Mouse (Mus musculus): ENCODE data around the gene Myadml2. TPM values are rescaled to one million over a fixed set of nuclear protein-coding genes. Genes with fewer than 3 reads are reported as not detected.
A peak's percentile ranks its signal among the peaks of the same experiment; 100 is the strongest.

Myadml2 gene
- polyA plus RNA-seq, 1 experiment from 2014 or later = 0.28 TPM

DNA sequence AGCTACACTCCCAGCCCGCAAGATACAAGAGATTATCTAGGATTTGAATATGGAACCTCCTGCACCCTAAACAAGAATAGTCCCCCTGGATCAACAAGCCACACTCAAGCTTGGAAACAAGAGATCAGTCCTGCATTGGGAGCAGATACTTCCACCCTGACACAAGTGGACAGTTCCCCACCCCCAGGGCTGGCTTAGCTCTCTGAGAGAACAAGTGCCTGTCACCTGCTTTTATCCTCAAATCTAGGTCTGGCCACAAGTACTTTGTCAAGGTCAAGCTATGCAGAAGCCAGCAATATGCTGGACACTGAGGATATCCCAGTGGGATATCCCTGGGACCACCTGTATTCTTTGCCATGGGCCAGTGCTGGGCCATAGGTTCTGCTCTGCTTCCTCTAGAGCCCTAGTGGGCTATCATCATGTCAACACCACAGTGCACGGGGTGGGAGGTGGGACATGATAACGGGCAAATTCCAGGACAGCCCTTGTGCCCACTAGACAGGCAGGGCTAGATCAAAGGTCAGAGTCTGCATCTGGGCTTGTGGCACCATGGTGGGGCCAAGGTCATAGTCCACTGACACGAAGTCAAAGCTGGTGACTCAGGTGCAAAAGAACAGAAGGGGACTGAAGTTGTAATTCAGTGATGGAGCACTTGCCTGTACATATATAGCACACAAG, 31.2 kb downstream of the Myadml2 start:
- Histone ChIP-seq H3K27ac (peak overlapping the region; percentile 82), H3K9ac (ENCODE audit: low read depth, low read length) (peak overlapping the region; percentile 72), H3K27me3 (ENCODE audit: insufficient read depth, low read length) (no peaks in the 10 kb centered on the region), H3K36me3 (ENCODE audit: insufficient read depth, low read length) (peaks cover 30% of the 10 kb centered on the region), H3K4me2 (ENCODE audit: low read length) (peak overlapping the region; percentile 62), H3K4me3 (replicated peaks; ENCODE audit: low read depth, low read length) (peak overlapping the region; percentile 74), H3K9me3 (replicated peaks; ENCODE audit: low read length) (no peaks in the 10 kb centered on the region), H3K4me1 (replicated peaks; ENCODE audit: insufficient read depth, low read length) (peaks cover 6% of the 10 kb centered on the region; the same call in 1 of the 2 replicates)
- no peak for TF ChIP-seq CTCF (IDR thresholded peaks at IDR 0.05; ENCODE audit: low read depth)
- 43% methylated on average over 4 of the region's 4 CpGs for WGBS
- DNase-seq (ENCODE audit: low spot score) (peak; percentile 20), ATAC-seq (replicated peaks; ENCODE audit: low FRiP score, low read depth) (no peak; the same call in 1 of the 2 replicates)

DNA sequence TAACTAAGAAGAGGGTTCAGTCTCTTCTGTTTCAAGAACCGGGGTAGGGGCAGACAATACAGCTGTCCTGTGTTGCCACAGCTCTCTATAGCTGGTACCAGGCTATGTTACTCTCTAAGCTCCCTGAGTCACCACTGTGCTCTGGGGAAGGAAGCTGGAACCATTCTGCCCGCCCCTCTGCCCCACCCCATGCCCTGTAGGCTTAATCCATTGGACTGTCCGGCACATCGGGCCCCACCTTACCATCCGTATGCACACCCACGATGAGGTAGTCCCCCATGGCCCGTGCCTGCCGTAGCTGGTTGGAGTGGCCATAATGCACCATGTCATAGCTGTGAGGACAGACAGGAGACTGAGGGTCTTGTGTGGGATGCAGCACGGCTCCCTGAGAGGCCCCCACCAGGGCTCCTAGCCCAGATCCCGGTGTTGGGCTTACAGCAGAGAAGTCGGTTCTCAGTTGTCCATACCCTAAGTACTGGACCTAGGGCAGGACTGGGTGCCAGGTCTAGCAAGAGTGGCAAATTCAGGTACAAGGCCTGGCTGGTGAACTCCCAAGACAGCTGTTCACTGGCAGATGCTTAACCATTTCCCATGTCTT, 32.3 kb downstream of the Myadml2 start:
- 91% methylated on average over 11 of the region's 11 CpGs for WGBS
- no peak for ATAC-seq (replicated peaks; ENCODE audit: low FRiP score, low read depth)
- Histone ChIP-seq H3K9me3 (replicated peaks; ENCODE audit: low read length) (no peaks in the 10 kb centered on the region), H3K36me3 (ENCODE audit: insufficient read depth, low read length) (peaks cover 34% of the 10 kb centered on the region), H3K27ac (no peak overlapping the region), H3K4me3 (replicated peaks; ENCODE audit: low read depth, low read length) (no peak overlapping the region), H3K9ac (ENCODE audit: low read depth, low read length) (no peak overlapping the region), H3K4me1 (replicated peaks; ENCODE audit: insufficient read depth, low read length) (peaks cover 6% of the 10 kb centered on the region; the same call in 1 of the 2 replicates), H3K27me3 (ENCODE audit: insufficient read depth, low read length) (no peaks in the 10 kb centered on the region), H3K4me2 (ENCODE audit: low read length) (no peak overlapping the region)
- no peak for TF ChIP-seq CTCF (IDR thresholded peaks at IDR 0.05; ENCODE audit: low read depth)
- DNase-seq (ENCODE audit: low spot score) = no peak

DNA sequence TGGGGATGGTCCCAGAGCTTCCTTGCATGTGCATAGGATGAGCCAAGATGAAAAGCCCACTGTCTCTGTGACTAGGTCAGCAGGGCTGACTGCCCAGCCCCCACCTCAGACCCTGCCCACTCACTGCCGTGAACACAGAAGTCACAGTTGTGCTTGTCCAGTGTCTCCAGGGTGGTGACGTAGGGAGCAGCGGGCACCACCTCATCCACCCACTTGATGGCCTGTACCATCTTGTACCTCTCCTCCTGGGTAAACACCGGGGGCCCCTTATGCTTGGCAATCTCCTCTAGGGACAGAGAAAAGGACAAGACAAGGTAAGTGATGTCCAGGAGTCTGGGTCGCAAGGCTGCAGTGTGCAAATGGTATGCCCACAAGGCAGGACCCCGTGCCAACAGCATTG, 32.8 kb downstream of the Myadml2 start:
- TF ChIP-seq CTCF (IDR thresholded peaks at IDR 0.05; ENCODE audit: low read depth) = no peak
- 93% methylated on average over 6 of the region's 6 CpGs for WGBS
- no peak overlapping the region for H3K4me3 ChIP-seq (replicated peaks; ENCODE audit: low read depth, low read length)
- ATAC-seq (replicated peaks; ENCODE audit: low FRiP score, low read depth) = no peak
- peaks cover 32% of the 10 kb centered on the region for H3K36me3 ChIP-seq (ENCODE audit: insufficient read depth, low read length)
- H3K4me1 ChIP-seq (replicated peaks; ENCODE audit: insufficient read depth, low read length) = peaks cover 6% of the 10 kb centered on the region; the same call in 1 of the 2 replicates
- no peaks in the 10 kb centered on the region for H3K9me3 ChIP-seq (replicated peaks; ENCODE audit: low read length)
- H3K9ac ChIP-seq (ENCODE audit: low read depth, low read length) = no peak overlapping the region
- no peak overlapping the region for H3K4me2 ChIP-seq (ENCODE audit: low read length)
- DNase-seq (ENCODE audit: low spot score) = no peak
- H3K27ac ChIP-seq = no peak overlapping the region
- no peaks in the 10 kb centered on the region for H3K27me3 ChIP-seq (ENCODE audit: insufficient read depth, low read length)

- no peak overlapping the region for H3K4me2 ChIP-seq (ENCODE audit: low read length)
- no peak for TF ChIP-seq CTCF (IDR thresholded peaks at IDR 0.05; ENCODE audit: low read depth)
- no peak overlapping the region for H3K9ac ChIP-seq (ENCODE audit: low read depth, low read length)
- H3K36me3 ChIP-seq (ENCODE audit: insufficient read depth, low read length) = peaks cover 26% of the 10 kb centered on the region
- DNase-seq (ENCODE audit: low spot score) = no peak
- no peak overlapping the region for H3K4me3 ChIP-seq (replicated peaks; ENCODE audit: low read depth, low read length)
- ATAC-seq (replicated peaks; ENCODE audit: low FRiP score, low read depth) = no peak
- H3K4me1 ChIP-seq (replicated peaks; ENCODE audit: insufficient read depth, low read length) = peaks cover 7% of the 10 kb centered on the region
- H3K27me3 ChIP-seq (ENCODE audit: insufficient read depth, low read length) = no peaks in the 10 kb centered on the region
- H3K27ac ChIP-seq = no peak overlapping the region
- H3K9me3 ChIP-seq (replicated peaks; ENCODE audit: low read length) = no peaks in the 10 kb centered on the region
- WGBS = 83% methylated on average over 8 of the region's 8 CpGs
Measured at GRCm38 (mm10) chr11:120613976-120614375, 34.0 kb downstream of the Myadml2 start.

- ATAC-seq (replicated peaks; ENCODE audit: low FRiP score, low read depth) (no peak), DNase-seq (ENCODE audit: low spot score) (no peak)
- Histone ChIP-seq H3K4me3 (replicated peaks; ENCODE audit: low read depth, low read length) (no peak overlapping the region), H3K27ac (no peak overlapping the region), H3K27me3 (ENCODE audit: insufficient read depth, low read length) (no peaks in the 10 kb centered on the region), H3K9me3 (replicated peaks; ENCODE audit: low read length) (no peaks in the 10 kb centered on the region), H3K4me1 (replicated peaks; ENCODE audit: insufficient read depth, low read length) (peaks cover 11% of the 10 kb centered on the region), H3K36me3 (ENCODE audit: insufficient read depth, low read length) (peaks cover 26% of the 10 kb centered on the region), H3K4me2 (ENCODE audit: low read length) (no peak overlapping the region), H3K9ac (ENCODE audit: low read depth, low read length) (no peak overlapping the region)
- WGBS = 92% methylated on average over 10 of the region's 10 CpGs
- no peak for TF ChIP-seq CTCF (IDR thresholded peaks at IDR 0.05; ENCODE audit: low read depth)
Measured at GRCm38 (mm10) chr11:120613481-120613972, 34.4 kb downstream of the Myadml2 start.

DNA sequence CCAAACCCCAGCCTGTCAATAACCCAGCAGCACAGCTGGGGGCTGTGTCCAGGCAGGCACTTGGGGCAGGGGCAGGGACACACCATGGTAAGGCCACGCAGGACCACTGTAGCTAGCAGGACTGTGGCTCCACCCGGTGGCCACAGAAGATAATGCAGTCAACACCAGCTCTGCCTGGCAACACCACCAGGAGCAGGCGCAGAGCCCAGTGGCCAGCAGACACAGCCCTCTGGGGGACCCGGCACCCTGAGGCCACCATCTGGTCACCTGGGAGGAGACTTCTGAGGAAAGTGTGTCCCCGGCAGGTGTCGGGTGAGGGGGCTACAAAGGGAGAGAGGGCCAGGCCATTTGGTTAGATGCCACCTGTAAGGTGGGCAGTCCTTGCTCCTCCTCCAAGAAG, 35.2 kb downstream of the Myadml2 start:
- ATAC-seq (replicated peaks; ENCODE audit: low FRiP score, low read depth) (peak; percentile 18), DNase-seq (ENCODE audit: low spot score) (peak; percentile 81)
- TF ChIP-seq CTCF (IDR thresholded peaks at IDR 0.05; ENCODE audit: low read depth) = peak; percentile 88
- no peak overlapping the region for H3K4me2 ChIP-seq (ENCODE audit: low read length)
- H3K36me3 ChIP-seq (ENCODE audit: insufficient read depth, low read length) = peaks cover 26% of the 10 kb centered on the region
- no peaks in the 10 kb centered on the region for H3K9me3 ChIP-seq (replicated peaks; ENCODE audit: low read length)
- no peaks in the 10 kb centered on the region for H3K27me3 ChIP-seq (ENCODE audit: insufficient read depth, low read length)
- WGBS = 43% methylated on average over 6 of the region's 6 CpGs
- H3K4me3 ChIP-seq (replicated peaks; ENCODE audit: low read depth, low read length) = no peak overlapping the region
- H3K4me1 ChIP-seq (replicated peaks; ENCODE audit: insufficient read depth, low read length) = peaks cover 12% of the 10 kb centered on the region
- no peak overlapping the region for H3K27ac ChIP-seq
- H3K9ac ChIP-seq (ENCODE audit: low read depth, low read length) = no peak overlapping the region
